Mouse (Mus musculus): Measurements from ENCODE around the gene Pax3.

Pax3 gene

DNA sequence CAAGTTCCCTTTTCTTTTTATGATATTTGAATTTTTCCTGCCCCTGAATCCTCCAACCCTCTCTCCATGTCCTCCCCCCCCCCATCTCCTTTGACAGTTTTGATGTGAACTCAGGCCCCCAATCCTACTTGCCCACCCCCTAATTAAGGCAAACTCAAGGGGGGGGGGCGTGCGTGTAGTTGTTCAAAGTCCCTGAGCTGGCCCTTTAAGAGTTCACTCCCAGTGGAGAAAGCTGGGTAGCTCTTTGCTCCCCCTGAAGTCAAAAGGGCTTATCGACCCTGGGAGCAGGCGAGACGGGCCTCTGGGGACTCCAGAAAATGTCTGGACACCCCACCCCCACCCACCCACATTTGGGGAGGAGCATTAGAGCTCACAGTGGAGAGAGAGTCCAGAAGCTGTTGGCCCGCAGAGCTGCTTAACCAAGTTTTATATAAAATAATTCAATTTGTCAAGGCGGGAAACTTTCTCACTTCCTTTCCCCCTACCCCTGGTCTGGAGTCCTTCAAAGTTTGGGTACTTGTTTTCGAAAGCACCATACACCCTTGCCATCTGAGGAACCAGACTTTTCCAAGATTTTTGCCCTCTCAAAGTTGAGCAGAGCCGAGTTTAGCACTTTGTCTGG is 1.5 kb upstream of the Pax3 start:
- DNase-seq (ENCODE audit: low spot score in 2 of 2): no peak

DNA sequence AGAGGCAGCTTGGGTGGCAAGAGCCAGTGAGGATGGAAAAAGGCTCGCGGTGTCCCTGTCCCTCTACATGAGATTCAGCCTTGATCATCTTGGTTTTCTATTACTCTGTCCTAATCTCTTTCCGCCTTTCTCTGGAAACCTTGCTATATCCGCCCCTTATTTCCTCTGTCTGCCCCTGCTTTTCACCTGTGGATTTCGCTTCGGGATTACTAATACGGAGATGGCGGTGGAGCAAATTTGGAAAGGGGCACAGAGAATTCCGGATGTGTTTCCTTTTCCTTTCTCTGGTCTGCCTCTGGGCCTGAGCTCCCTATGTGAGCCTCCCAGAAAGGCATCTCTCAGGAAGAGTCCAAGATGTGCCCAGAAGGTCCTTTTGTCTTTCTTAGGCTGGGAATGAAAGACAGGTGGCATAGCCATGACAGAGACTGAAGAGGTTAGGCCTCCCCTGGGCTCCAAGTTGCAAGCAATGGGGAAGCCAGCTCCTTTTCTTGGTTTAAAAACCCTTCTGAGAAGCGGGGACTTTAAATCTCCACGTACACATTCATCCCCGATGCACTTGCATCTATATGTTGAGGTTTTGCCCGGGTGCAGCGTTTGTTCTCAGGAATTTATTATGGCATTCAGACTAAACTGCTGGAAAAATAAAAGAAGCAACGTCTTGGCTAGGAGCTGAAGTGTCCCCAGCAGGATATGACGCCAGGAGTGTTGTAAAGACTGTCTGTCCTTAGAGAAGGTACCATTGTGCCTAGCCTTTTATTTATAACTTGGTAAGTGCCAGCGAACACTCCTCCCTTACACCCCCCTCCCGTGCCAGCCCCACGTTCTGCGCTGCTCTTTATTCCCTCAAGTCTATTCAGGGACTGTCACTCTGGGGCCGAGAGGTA is 659 bp upstream of the Pax3 start:
- DNase-seq (ENCODE audit: low spot score in 2 of 2): no peak

DNA sequence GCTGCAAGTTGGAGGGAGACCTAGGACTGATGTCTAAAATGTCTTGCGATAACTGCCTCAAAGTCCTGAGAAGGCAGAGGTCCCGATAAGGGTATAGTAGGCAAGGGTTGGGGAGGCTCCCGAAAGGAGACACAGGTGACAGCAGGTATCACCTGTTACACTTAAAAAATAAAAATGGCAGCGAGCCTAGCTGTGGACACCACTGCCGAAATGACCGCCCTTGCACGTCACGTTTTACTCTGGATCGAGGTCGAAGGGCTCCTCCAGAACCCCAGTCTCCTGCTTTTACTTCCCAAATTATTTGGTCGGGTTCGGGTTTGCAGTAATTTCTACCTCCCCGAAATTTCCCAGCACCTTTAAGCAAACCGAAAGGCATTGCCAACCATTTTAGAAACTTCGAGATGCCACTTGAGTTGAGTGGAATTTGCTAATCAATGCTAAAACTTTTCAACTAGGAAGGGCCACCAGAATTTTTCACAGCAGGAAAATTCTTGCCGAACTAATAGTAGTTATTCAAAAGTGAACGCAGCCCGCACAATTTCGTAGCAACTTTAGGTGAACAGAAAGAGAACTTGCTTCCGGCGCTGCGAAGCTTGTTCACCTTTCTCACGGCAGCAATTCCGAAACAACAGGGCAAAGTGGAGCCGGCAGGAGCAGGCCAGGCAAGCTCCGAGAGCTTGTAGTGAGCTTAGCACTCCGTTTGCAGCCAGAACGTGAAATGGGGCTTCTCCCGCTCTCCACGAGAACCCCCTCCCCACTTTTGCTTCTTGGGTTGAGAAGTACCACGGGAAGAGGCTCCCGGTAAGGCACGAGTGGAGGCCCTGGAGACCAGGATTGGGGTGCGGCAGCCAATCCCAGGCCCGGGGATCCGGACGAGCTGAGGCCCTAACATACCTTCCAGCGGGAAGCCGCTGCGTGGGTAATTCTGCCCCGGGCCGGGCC is 892 bp downstream of the Pax3 start:
- no peak for DNase-seq (ENCODE audit: low spot score in 2 of 2)

DNA sequence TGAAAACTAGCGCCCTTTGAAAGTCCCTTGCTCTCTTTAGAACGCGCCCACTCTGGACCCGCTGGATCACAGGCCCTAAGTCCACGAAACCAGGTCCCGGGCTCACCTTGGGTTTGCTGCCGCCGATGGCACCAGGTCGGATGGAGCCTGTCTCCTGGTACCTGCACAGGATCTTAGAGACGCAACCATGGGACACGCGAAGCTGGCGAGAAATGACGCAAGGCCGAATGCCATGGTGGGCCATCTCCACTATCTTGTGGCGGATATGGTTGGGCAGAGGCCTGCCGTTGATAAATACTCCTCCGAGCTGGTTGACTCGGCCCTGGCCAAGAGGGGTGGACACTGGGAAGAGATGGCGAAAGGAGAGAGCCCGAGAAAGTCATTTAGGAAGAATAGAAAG is 1.8 kb downstream of the Pax3 start:
- DNase-seq (ENCODE audit: low spot score in 2 of 2): no peak

DNA sequence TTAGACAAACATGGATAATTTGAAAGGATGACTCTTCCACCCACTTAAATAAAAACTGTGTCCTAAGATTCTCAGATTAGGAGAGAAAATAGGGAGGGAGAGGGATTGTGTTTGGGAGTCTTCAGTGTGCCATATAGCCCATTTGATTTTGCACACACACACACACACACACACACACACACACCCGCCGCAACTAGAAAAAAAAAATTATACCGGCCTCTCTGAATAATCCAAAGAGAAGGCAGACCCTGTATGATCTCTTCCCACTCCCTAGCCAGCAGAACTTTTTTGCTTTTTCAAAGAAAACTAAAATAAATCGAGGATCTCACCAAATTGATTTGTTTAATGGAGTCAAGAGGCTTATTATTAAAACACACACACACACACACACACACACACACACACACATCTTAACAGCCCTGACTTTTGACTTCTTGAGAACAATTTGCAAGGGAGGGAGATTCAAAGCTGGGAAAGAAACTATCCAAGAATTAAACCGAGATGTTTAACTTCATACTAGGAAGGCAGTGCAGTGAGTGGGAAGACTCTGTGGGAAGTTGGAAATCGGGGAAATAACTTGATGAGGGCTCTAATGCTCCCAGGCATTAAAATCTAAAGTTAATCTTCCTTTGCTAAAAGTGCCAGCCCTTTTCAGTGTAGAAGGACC is 2.4 kb downstream of the Pax3 start:
- DNase-seq (ENCODE audit: low spot score in 2 of 2): no peak

DNA sequence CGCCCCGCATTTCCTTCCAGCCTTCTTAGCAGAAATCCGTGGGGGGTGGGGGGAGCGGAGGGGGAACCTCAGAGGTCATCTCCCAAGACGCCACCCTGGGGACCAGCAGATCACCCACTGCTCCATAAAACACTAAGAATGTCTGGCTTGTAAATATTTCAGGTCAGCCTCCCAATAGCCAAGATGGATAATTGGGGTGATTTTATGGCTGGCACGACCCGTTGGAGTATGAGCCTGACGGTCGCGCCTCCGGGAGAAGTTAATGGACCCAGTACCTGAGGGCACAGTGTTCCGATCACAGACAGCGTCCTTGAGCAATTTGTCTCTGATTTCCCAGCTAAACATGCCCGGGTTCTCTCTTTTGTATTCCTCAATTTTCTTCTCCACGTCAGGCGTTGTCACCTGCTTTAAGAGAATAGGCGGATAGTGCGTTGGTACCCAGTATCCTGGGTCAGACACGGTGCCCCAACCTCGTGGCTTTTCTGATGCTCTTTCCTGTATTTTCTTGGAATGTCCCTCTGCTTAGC is 3.4 kb downstream of the Pax3 start:
- no peak for DNase-seq (ENCODE audit: low spot score in 2 of 2)

DNA sequence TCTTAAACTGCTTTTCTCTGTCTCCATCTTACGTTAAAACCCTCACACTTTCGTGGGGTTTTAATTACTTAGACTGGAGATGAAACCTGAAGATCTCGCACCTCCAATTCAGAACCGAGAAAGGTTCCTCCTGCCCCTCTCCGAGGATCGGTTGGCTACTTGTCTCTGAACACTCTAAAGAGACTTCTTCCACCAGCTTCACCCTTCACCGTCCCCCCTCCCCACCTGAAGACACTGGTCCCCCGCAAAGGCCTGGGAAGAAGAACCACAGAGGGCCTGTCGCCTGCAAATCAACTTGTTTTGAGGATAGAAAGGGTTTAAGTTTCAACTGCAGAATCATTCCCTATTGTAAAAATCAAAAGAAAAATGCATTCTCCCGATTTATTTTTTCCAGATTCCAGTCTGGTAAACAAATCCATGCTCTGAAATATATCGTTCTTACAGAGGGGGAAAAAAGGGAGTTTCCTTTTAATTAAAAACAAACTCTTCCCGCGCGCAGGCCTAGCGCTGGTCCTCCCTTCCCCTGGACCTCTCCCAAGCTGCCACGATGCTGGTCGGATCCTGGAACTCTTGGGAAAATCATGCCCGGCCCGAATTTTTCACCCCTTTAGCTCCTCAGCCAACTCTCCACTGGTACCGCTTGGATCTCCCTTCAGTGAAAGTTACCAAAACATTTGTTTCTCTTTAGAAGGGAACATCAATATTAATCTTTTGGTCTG is 4.0 kb downstream of the Pax3 start:
- no peak for DNase-seq (ENCODE audit: low spot score in 2 of 2)

DNA sequence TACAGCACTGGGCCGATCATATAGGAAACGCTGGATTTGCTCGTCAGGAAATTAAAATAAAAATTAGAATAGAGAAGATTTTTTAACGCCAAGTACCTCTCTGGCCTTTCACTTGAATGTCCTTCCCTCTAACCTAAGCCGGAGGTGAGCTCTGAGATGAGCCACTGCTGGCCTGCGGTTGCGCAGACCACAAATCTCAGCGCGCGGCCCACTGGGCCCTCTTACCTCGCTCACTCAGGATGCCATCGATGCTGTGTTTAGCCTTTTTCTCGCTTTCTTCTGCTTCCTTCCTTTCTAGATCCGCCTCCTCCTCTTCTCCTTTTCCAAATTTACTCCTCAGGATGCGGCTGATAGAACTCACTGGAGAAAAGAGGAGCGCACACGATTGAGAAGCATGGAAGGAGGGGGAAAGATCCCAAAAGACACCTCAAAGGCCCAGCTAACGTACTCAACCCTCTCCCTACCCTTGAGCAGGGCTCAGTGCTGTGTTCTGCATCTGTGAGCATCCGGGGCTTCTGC is 4.7 kb downstream of the Pax3 start:
- DNase-seq (ENCODE audit: low spot score in 2 of 2): no peak

DNA sequence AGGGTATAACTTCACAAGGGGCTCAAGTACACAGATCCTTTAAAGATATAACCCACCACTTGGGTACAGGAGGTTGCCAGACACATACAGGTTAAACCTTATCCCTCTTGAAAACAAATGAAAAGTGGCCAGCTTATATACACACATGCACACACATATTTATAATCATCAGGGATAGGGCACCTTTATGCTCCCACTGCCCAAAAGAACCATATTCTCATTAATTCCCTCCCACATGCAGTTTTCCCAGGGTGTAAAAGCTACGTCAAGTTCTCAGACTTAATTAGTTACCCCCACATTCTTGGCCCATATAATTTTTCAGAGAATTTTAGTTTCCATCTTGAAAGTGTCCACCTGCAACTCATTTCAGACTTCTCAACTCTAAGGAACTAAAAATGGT is 5.2 kb downstream of the Pax3 start:
- DNase-seq (ENCODE audit: low spot score in 2 of 2): no peak

DNA sequence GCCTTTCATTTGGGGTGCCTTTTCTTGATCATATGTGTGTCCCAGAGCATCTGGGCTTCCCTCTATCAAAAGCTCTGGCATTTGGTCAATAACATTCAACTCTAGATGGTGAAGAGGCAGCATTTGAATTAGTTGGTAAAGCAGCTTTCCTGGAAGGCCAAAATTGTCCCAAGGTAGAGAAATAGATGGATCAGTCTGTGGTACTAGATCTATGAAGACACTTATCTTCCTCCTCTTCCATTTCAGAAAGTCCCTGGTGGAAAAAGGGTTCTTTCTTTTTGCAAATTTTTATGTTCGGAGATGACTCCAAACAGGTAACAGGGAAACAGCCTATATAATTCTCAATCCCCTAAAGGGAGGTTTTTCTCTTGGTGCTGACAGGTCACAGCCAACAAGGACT is 5.6 kb downstream of the Pax3 start:
- no peak for DNase-seq (ENCODE audit: low spot score in 2 of 2)

DNA sequence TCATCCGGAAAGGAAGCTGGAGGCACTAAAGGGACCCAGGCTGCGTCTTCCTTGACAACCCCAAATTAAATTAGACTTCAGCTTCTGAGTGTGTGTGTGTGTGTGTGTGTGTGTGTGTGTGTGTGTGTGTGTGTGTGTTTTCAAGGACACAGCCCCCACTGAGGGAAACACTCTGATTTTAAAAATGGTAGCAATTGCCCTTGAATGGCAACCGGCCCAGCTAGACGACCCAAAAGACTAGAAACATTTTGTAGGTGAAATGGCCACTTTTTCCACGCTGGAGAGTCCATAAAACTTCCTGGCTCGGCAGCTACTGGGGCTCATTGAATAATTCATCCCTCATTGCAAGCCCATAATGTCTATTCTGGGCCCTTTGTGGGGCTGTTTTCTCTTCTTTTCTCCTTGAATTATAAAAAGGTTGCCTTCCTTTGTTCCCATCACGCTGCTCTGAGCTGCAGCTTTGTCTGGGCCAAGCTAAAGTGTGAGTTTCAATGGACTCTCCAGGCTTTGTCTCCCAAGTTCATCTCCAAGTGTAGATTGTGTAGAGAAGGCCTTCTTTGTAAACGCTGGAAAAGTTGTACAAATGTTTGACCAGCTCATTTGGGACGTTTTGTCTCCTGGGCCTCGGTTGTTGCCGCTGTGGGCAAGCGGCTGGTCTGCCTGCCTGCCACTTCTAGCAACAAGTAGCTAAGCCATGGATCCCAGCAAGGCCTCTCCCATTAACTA is 6.4 kb downstream of the Pax3 start:
- DNase-seq (ENCODE audit: low spot score in 2 of 2): no peak

DNA sequence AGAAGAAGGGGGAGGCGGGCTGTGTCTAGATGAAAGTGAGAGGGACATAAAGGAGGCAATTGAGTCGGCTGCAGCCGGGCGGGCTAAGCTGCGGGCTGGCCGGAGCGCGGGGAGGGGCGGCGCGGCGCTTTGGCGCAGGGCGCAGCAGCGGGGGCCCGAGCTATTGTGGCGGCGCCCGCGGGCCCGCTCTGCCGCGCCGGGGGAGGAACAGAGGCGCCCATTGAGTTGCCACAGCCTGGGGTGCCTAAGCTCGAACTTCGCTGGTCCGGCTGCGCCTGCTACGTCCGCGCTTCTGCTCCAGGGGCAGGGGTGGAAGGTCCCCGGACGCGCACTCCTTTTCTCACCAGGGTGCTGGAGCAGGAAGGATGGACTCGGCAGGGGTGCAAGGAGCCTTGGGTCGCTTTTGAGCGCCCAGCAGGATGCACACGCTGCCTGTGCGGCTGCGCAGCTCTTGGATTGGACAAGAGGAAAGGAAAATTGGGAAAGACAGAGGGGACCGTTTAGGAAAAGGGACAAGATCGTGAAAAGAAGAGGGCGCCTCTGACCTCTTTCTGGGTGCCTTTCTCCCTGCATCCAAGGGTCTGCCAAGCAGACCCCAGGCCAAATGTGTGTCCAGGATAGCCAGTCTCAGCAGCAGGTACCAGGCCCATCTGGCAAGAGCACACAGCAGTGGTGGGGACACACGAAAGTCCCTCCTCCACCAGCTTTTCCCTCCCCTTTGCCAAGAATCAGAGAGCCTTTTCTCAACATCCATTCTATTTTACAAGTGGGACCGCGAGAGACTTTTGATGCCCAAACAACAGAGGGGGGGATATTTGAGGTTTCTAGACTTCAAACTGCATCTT is 7.2 kb downstream of the Pax3 start:
- DNase-seq (ENCODE audit: low spot score in 2 of 2): no peak

DNA sequence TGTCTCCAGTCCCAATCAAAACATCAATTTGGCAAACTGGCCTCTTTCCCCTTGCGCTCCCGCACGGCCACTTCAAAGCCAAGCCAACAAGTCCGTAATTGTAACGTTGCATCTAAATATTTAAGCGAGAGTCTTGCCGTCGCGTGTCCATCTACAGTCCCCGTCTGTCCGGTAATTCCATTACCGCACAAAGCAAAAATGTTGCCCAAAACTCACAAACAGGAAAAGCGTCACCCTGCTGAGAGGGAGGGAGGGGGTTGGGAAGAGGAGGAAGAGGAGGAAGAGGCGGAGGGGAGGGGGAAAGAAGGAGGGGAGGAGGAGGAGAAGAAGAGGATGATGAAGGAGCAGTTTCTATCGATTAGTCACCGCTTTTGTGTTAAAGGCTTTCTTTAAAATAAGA is 7.9 kb downstream of the Pax3 start:
- no peak for DNase-seq (ENCODE audit: low spot score in 2 of 2)

DNA sequence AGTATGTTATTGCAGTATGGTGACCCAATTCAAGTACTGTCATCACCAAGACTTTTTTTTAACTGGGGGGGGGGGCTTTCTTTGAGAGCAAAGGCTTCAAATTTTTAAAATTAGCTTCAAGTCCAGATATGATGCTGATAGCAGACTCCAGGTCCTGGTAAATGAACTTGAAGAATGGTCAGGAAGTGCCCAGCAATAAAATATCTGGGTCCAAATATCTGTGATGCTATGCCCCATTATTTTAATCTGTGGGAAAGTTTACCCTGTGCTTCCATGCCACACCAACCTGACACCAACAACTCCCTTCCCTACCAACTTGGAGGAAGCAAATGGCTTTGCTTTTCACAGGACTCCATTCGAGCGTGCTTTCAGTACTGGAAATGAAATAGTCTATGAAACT is 8.6 kb downstream of the Pax3 start:
- no peak for DNase-seq (ENCODE audit: low spot score in 2 of 2)

DNA sequence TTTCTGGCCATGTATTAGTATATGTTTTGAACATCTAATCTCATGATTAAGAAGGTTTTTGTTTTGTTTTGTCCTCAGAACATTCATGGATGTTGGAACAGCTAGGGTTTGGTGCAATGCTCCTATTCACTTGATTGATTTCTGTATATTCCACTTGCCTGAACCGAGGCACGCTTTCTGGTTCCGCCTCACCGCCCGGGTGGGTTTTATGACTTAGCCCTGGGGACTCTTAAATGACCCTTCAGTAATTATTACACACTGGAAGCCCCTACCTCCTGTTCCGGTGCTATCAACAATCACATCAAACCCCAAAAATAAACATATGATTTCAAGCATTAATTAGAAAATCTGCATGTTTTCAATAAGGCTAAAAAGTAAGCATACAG is 9.2 kb downstream of the Pax3 start:
- no peak for DNase-seq (ENCODE audit: low spot score in 2 of 2)

DNA sequence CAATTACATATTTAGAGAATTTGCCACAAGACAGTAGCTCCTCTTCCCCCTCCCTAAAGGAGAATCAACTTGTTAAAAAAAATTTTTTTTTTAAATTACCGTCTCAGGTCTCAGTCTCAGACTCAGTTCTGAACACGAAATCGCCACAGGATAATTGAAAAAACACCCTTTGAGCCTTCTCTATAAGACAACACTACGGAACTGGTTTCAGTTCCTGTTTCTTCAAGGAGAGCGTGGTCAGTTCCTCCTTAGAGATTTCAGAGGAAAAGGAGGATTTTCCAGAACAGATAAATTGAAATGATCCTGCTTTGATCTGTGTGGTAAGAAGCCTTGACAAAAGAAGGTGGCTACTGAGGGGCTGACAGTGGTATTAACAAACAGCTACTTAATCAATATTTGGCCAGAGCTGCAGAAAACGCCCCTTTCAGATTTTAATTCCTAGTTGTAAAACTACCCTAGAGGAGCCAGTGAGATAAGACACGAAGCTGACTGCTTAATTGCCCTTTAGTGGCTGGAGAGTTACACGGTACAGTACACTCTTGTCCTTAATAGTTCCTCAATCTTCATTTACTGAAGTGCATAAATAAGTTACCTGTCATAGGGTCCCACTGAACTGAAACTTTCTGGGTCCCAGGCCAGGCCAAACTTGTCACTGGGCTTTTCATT is 9.7 kb downstream of the Pax3 start:
- no peak for DNase-seq (ENCODE audit: low spot score in 2 of 2)

DNA sequence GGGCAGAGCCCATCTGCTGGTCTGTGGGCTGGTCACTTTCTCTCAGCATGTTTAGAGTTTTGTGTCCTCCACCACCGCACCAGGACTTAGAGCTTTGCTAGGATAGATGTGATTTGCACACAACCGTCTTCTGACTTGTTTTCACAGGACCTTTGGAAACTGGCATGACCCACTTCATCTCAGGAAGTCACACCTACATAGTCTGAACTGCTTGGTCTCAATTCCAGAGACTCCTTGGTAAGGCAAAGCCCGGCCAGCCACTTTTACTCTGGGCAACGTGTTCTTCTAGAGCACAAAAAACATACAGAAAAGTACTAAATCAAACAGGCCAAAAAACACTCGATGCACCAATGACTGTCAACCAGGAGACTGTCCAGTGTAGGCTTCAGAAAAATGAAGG is 14.0 kb downstream of the Pax3 start:
- DNase-seq (ENCODE audit: low spot score in 2 of 2): no peak

DNA sequence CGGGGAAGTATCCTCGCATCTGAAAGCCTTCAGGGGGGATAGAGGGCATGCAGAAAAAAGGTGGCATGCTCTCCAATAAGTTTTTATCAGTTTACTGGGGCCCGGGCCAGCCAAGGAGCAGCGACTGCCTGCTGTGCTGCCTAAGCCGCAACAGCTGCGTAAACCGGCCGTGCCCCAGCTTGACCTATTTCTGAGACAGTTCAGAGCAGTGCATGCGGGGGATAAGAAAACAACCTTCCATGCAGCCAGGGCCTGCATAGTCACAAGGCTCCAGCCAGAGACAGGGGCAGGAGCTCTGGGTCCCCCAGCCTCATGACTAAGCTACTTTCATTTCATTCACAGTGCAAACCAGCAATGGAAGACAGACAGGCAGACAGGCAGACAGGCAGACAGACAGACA is 15.1 kb downstream of the Pax3 start:
- no peak for DNase-seq (ENCODE audit: low spot score in 2 of 2)

DNA sequence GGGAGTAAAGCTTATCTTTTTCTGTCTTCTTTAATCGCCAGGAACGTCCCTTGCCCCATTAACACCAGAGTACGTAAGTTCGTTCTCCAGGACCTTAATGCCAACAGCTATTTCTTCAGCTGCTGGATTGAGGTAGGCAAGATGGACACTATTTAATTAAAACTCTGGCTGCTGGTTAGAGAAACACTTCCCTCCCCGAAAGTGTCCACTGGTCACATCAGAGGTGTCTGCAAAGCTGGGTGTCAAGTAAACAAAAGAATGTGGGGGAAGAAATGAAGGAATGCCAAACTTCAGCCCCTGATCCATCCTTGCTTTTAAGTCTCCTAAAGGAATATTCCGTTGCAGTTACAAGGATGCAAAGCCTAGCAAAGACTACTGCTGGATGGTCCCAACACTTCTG is 24.6 kb downstream of the Pax3 start:
- DNase-seq (ENCODE audit: low spot score in 2 of 2): no peak
